Mouse (Mus musculus): ENCODE measurements around the gene Zfp944.
"Not testable (repeated sequence)": the region's sequence is repeated elsewhere in the genome, so short reads cannot be mapped to it uniquely, and the experiment has no call there.

Gene Zfp944

GRCm38 (mm10) chr17:22361101-22361781 is at the start of gene Zfp944, which contains the start of gene Zfp758:
TSS of gene Zfp944 (minus strand) at chr17:22361400.
TSS of gene Zfp758 (plus strand) at chr17:22361453.
- peak; percentile 72 for DNase-seq (ENCODE audit: extremely low spot score)

- DNase-seq (ENCODE audit: extremely low spot score): no peak
Observed at GRCm38 (mm10) chr17:22410756-22411155, 49.6 kb upstream of the Zfp944 start.

DNA sequence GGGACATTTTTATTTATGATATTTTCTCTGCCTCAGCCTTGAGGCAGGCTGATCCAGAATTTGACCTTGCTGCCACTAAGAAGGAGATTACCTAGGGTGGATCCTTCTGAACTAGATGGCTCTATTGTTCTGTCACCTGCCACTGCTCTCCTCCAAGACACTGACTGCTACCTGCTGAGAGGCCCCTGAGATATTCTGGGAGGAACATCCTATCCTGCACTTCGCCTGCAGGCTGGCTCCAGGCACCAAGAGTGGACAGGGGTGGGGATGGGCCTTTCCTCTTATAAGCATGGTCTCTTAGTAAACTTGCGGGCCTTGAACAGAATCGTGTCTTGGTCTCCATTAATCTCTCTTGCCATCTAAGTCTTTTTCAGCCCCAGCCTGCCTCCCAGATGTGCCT is 2.7 kb upstream of the Zfp944 start:
- DNase-seq (ENCODE audit: extremely low spot score): no peak

GRCm38 (mm10) chr17:22360572-22360971 is 628 bp downstream of the Zfp944 start:
- peak; percentile 3 for DNase-seq (ENCODE audit: extremely low spot score)

DNA sequence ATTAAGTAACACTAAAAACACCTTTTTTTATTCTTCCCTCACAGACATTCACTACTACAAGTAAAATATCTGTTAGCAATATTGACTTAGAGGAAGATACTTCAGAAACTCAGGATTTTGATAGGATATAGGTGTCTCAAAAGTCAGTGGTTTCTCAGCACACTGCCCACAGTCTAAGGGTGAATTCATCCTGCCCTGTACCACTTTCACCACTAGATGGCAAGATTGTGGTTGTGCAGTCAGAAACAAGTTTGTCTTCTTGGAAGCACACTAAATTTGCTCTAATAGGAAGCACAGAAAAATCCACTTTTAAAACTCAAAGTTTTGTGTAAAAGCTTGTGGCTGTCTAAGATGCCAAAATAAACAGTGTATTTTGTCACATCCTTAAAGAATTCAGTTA is 8.4 kb downstream of the Zfp944 start:
- peak; percentile 15 for DNase-seq (ENCODE audit: extremely low spot score)

- DNase-seq (ENCODE audit: extremely low spot score): not testable (repeated sequence)
Observed at GRCm38 (mm10) chr17:22315247-22315646, 46.0 kb downstream of the Zfp944 start.

DNA sequence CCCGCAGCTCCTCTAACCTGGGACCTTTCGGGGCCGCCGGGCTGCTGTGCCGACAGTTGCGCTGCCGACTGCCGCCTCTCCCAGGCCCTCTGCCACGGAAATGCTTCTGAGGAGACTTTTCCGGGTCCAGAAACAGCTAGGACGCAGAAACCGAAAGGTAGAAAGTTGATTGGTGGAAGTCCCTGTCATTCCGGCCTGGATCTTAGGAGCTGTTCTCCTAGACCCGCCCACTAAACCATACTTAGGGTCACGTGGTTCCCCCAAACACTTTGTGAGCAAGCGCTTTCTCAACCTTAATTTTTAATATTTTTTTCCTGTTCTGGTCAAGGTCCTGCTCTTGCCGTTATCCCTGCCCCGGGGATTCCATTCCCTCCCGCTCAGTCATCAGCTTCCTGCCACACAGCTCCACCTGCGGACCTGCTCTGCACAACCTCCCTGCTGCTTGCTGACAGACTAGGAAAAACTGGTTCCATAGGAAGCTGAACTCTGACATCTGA is 46.4 kb downstream of the Zfp944 start, which contains the start of gene CT030661.1:
CT030661.1 (minus strand) TSS at position 108 of the 497 bp plus-strand sequence.
- DNase-seq (ENCODE audit: extremely low spot score): peak; percentile 87

DNA sequence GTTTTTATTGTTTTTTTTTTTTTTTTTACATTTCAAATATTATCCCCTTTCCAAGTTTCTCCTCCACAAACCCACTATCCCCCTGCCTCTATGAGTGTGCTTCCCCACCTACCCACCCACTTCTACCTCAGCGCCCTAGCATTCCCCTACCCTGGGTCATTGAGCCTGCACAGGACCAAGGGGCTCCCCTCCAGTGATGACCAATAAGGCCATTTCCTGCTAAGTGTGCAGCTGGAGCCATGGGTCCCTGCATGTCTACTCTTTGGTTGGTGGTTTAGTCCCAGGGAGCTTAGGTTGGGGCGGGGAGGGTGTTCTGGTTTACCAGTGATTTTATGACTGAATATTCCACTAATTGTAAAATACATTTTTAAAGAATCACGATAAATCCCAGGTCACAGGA is 47.0 kb downstream of the Zfp944 start:
- DNase-seq (ENCODE audit: extremely low spot score): not testable (repeated sequence)

Data from embryo, embryonic 9.5 days (tissue).